Mouse (Mus musculus) kidney, postnatal 0 days (tissue): ENCODE measurements around the gene Fam118b. TPM values are rescaled to one million over a fixed set of nuclear protein-coding genes. Genes with fewer than 3 reads are reported as not detected.
A peak's percentile ranks its signal among the peaks of the same experiment; 100 is the strongest.

Source experiments
- ATAC-seq: fragments of 200-750 bp; cut with Nextera tagmentation; replicated peaks from 2 replicates; pipeline ENCODE4 v1.8.0; 2017; ENCODE audit warnings: low read depth, moderate number of reproducible peaks, moderate TSS enrichment, moderate library complexity; ENCODE audit not compliant: low FRiP score
- DNase-seq: peaks from one replicate; pipeline ENCODE4 v3.0.0-alpha.2; 2016; ENCODE audit warnings: low spot score
- H3K27ac ChIP-seq: fragments of 300-500 bp; sonication (generic); 2 replicates; pipeline ENCODE4 v1.5.1; 2014; ENCODE audit warnings: mild to moderate bottlenecking
- H3K27me3 ChIP-seq: fragments of 300-500 bp; sonication (generic); 2 replicates; pipeline ENCODE4 v1.6.1; 2014; ENCODE audit warnings: low read length, mixed read lengths; ENCODE audit not compliant: insufficient read depth
- H3K36me3 ChIP-seq: fragments of 300-500 bp; sonication (generic); 2 replicates; pipeline ENCODE4 v1.6.1; 2014; ENCODE audit warnings: low read length, mixed read lengths; ENCODE audit not compliant: insufficient read depth
- H3K4me1 ChIP-seq: fragments of 300-500 bp; sonication (generic); replicated peaks from 2 replicates; pipeline ENCODE4 v1.6.1; 2014; ENCODE audit warnings: antibody characterized with exemption, low read length, mixed read lengths; ENCODE audit not compliant: insufficient read depth
- H3K4me2 ChIP-seq: fragments of 300-500 bp; sonication (generic); 2 replicates; pipeline ENCODE4 v1.6.1; 2014; ENCODE audit warnings: mild to moderate bottlenecking, low read length, moderate library complexity, mixed read lengths
- H3K4me3 ChIP-seq: fragments of 300-500 bp; sonication (generic); replicated peaks from 2 replicates; pipeline ENCODE4 v1.5.1; 2014; ENCODE audit warnings: low read depth, low read length
- H3K9ac ChIP-seq: fragments of 300-500 bp; sonication (generic); 2 replicates; pipeline ENCODE4 v1.6.1; 2014; ENCODE audit warnings: low read depth, low read length
- H3K9me3 ChIP-seq: fragments of 300-500 bp; sonication (generic); replicated peaks from 2 replicates; pipeline ENCODE4 v1.6.1; 2016; ENCODE audit warnings: low read length, inconsistent platforms, mixed read lengths
- CTCF ChIP-seq: IDR thresholded peaks from 2 replicates; pipeline ENCODE4 v1.5.1; 2016; ENCODE audit warnings: antibody characterized with exemption, low read depth, mild to moderate bottlenecking, moderate library complexity
- WGBS: fragments of 180-500 bp; shearing (Covaris S2); extraction: QIAGEN DNeasy Blood & Tissue Kit; methylation state at CpG from one replicate; pipeline ENCODE4 v1.1.7; 2014; 5-methylcytosine and 5-hydroxymethylcytosine counted together
- polyA plus RNA-seq: library from polyadenylated mRNA; unstranded; fragments of >200 nt; fragmentation: Nextera tagmentation; extraction: Ambion mirVana; gene quantifications from 2 replicates; pipeline ENCODE4 v1.2.1, GENCODE M21; 2015

Fam118b gene
- polyA plus RNA-seq, 1 experiment from 2014 or later = 32.2 TPM

DNA sequence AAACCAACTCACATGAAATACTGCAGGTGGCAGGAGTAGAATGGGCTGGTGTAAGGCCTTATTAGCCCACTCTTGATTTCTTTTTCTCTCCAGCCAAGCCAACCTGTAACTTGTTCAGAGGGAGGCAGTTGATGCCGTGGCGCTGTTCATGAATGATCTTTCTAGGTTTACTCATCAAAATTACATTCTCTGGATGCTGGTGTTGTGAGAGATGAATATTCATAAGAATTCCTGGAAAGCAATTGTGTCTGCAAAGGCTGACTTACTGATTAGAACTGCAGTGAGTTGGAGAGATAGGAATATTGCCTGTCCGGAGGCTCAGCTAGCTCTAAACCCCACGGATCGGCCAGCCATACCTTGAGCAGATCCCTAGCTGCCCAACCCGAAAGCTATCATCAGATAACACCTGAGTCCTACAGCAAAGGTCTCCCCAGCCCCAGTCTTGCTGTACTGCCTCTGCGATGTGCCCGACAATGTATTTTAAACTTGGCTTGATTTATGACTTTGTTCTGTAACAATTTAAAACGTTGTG lies 67.0 kb downstream of the Fam118b start:
- Histone ChIP-seq H3K4me1 (peaks cover 7% of the 10 kb centered on the region; the same call in 1 of the 2 replicates), H3K27ac (no peak overlapping the region), H3K36me3 (peaks cover 7% of the 10 kb centered on the region), H3K27me3 (no peaks in the 10 kb centered on the region), H3K4me3 (peak overlapping the region; percentile 65; the same call in 1 of the 2 replicates), H3K4me2 (peak overlapping the region; percentile 56), H3K9me3 (no peaks in the 10 kb centered on the region), H3K9ac (peak overlapping the region; percentile 66; the same call in 1 of the 2 replicates)
- whole genome bisulfite sequencing = 41% methylated on average over 9 of the region's 9 CpGs
- DNase-seq = no peak
- TF ChIP-seq CTCF = no peak
- ATAC-seq = no peak

DNA sequence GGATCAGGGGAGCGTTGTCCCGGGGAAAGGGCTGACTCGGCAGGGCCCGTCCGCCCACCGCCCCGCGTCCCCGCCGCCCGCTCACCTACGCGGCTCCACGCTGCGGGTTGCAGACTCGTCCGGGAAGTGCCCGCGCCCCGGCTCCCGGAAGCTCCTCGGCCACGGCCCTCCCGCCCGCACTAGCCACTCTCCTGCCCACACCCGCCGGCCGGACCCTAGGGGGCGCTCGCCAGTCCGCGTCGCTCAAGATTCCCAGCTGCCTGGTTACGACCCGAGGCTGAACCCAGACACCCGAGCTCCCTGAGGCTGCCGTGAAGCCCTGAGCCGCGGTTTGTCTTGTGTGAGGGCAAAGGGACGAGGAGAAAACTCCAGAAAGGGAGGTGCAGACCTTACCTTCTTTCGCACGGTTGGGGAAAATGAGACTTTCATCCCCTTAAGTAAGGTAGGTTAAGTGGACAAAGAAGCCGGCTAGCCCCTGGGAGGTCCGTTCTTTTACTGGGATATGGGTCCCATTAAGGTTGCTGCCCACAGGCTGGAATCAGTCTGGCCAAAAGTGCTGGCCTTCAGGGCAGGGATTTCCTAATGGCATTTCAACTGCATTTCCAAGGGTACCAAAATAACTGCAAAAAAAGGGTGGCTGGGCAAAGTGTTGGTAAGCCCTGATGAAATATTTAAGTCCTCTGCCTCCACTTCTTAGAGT lies 67.7 kb downstream of the Fam118b start, which contains the start of the genes Srpr and Tirap:
Gene Srpr (plus strand): TSS at position 404 of the 700 bp plus-strand sequence.
Gene Tirap (minus strand): TSS at position 520 of the 700 bp plus-strand sequence.
- peaks cover 7% of the 10 kb centered on the region; the same call in 1 of the 2 replicates for H3K4me1 ChIP-seq
- peak within 1 kb of the TSS; percentile 65 for H3K4me3 ChIP-seq
- peak within 1 kb of the TSS; percentile 66 for H3K9ac ChIP-seq
- peak within 1 kb of the TSS; percentile 52 for H3K27ac ChIP-seq
- peaks cover 5% of the 10 kb centered on the region for H3K36me3 ChIP-seq
- ATAC-seq (peak; percentile 94), DNase-seq (peak; percentile 91)
- WGBS = under 1% methylated on average over 38 of the region's 44 CpGs
- peak; percentile 85 for TF ChIP-seq CTCF
- H3K9me3 ChIP-seq = no peaks in the 10 kb centered on the region
- H3K27me3 ChIP-seq = no peaks in the 10 kb centered on the region
- peak within 1 kb of the TSS; percentile 56 for H3K4me2 ChIP-seq

DNA sequence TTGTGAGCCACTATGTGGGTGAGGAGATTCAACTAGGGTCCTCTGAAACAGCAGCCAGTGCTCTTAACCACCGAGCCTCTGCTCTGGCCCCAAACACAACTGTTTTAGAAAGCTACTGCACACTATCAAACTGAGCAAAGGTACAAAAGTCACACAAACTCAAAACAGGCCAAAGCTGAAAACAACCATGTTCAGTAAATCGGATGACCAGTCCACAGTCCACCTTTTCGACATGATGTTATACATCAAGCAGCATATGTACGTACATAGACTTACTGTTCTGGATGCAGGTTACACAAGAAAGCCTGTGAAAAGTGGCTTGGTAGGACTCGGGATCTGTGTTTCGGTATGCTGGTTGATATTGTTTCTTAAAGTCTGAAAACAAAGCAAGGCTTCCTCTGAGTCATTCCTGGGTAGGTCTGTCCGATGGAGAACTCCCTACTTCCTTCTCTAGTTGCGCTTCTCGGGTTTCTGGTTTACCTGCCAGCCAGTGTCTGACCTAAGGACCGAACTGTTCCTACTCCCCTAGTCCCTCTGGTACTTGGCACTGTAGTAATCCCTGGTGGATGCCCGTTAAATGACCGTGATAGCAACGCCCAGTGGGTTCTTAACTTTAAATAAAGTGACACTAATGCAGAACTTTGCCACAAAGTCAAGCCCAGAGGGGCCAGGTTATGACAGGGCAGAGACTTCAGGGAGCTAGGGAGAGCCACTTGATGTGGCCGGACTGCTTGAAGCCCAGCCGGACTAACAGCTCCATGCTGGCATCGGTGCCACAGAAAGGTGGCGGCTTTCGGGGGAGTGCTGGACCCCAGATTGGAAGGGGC lies 68.4 kb downstream of the Fam118b start:
- TF ChIP-seq CTCF = no peak
- peak; percentile 71 for ATAC-seq
- 20% methylated on average over 18 of the region's 18 CpGs for WGBS

DNA sequence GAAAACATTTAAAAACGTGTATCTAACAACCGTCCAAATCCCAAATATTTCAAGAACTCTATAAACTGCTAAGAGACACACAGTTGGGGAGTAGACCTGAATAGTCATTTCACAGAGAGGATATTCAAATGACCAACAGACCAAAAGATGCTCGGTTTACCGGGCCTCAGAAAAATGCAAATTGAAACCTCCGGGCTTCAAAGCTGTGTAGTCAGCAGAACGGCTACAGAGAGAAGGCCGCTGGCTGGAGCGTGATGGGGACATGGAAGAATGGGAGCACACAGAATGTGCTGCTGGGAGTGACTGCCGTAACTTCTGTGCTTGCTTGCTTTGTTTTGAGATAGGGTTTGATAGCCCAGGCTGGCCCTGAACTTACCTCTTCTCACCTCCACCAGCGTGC lies 69.3 kb downstream of the Fam118b start:
- WGBS = 73% methylated on average over 10 of the region's 10 CpGs
- Histone ChIP-seq H3K9ac (no peak overlapping the region), H3K4me1 (peaks cover 7% of the 10 kb centered on the region; the same call in 1 of the 2 replicates), H3K4me3 (no peak overlapping the region), H3K27me3 (no peaks in the 10 kb centered on the region), H3K36me3 (no peaks in the 10 kb centered on the region), H3K4me2 (no peak overlapping the region), H3K9me3 (no peaks in the 10 kb centered on the region), H3K27ac (no peak overlapping the region)
- no peak for DNase-seq
- no peak for TF ChIP-seq CTCF
- ATAC-seq = no peak

More for the DNA sequence above, 68.4 kb downstream of the Fam118b start:
- DNase-seq = peak; percentile 29
- H3K27ac ChIP-seq = peak overlapping the region; percentile 52
- no peaks in the 10 kb centered on the region for H3K9me3 ChIP-seq
- peak overlapping the region; percentile 66 for H3K9ac ChIP-seq
- peak overlapping the region; percentile 56 for H3K4me2 ChIP-seq
- H3K27me3 ChIP-seq = no peaks in the 10 kb centered on the region
- H3K36me3 ChIP-seq = no peaks in the 10 kb centered on the region
- peaks cover 7% of the 10 kb centered on the region; the same call in 1 of the 2 replicates for H3K4me1 ChIP-seq
- peak overlapping the region; percentile 65 for H3K4me3 ChIP-seq

- no peak overlapping the region for H3K9ac ChIP-seq
- peaks cover 7% of the 10 kb centered on the region; the same call in 1 of the 2 replicates for H3K4me1 ChIP-seq
- whole genome bisulfite sequencing = 96% methylated on average over 3 of the region's 3 CpGs
Measured at GRCm38 (mm10) chr9:35197625-35198024, 70.0 kb downstream of the Fam118b start.

GRCm38 (mm10) chr9:35194048-35194447 lies 73.6 kb downstream of the Fam118b start:
- DNase-seq (no peak), ATAC-seq (no peak)
- no peaks in the 10 kb centered on the region for H3K9me3 ChIP-seq
- H3K9ac ChIP-seq = no peak overlapping the region
- H3K36me3 ChIP-seq = peaks cover 5% of the 10 kb centered on the region; the same call in 1 of the 2 replicates
- no peak overlapping the region for H3K27ac ChIP-seq
- TF ChIP-seq CTCF = no peak
- H3K4me2 ChIP-seq = no peak overlapping the region
- no peak overlapping the region for H3K4me3 ChIP-seq
- no peaks in the 10 kb centered on the region for H3K4me1 ChIP-seq
- WGBS = 91% methylated on average over 3 of the region's 3 CpGs
- H3K27me3 ChIP-seq = no peaks in the 10 kb centered on the region

More at GRCm38 (mm10) chr9:35197625-35198024, 70.0 kb downstream of the Fam118b start:
- Histone ChIP-seq H3K9me3 (no peaks in the 10 kb centered on the region), H3K36me3 (no peaks in the 10 kb centered on the region), H3K4me2 (no peak overlapping the region), H3K27me3 (no peaks in the 10 kb centered on the region), H3K27ac (no peak overlapping the region), H3K4me3 (no peak overlapping the region)
- DNase-seq (no peak), ATAC-seq (no peak)
- no peak for TF ChIP-seq CTCF
